Comparison of ENCODE assay signal across 7 mouse cellular contexts in the genomic region with DNA sequence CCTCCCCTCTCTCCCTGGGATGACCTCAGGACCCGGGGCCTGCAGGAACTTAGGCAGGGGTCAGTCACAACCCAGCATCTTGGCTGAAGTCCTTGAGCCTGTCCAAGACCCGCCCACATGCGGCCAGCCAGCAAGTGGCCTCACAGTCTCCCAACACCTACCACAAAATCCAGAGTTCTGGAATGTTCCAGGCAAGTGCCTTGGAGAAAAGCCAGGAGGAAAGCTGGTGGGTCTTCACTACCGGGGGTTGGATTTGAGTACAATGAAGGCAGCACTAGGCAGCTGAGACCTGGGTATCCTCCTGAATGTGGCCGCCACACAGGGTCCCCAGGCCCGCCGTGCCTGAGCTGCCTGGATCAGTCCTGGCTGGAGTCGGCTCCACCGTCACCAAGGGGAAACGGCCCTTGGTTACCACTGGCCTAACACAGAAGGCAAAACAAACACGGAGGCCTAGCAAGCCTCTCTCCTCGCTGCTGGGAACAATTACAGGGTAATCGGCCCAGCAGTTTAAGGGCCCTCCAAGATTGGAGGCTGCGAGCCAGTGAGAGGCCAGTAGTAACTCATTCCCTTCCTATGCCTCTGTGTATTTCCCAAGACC. TPM values are rescaled to one million over a fixed set of nuclear protein-coding genes. Genes with fewer than 3 reads are reported as not detected.
DNase-seq lines count a peak whose midpoint lies in the region; ATAC-seq and TF ChIP-seq lines count a peak whose summit lies in the region.

No protein-coding gene starts in this region.

- 24% methylated on average over 14 of the region's 14 CpGs for WGBS in heart, postnatal 0 days
- WGBS in midbrain, embryonic 14.5 days: 29% methylated on average over 14 of the region's 14 CpGs

- no peaks in the 10 kb centered on the region for H3K27me3 ChIP-seq in heart, postnatal 0 days (ENCODE audit: control insufficient read depth, insufficient read depth, low read length)
- no peaks in the 10 kb centered on the region for H3K27me3 ChIP-seq in midbrain, embryonic 14.5 days (ENCODE audit: control insufficient read depth, insufficient read depth, low read length)

- peaks cover 15% of the 10 kb centered on the region for H3K4me1 ChIP-seq in heart, postnatal 0 days (ENCODE audit: control insufficient read depth, insufficient read depth)
- H3K4me1 ChIP-seq in midbrain, embryonic 14.5 days (ENCODE audit: control insufficient read depth, insufficient read depth, low read length): no peaks in the 10 kb centered on the region

- H3K9me3 ChIP-seq in heart, postnatal 0 days (replicated peaks; ENCODE audit: control insufficient read depth, low read length): 0 out of 2 replicates have a peak, but pooled peaks cover 6% of the 10 kb centered on the region
- H3K9me3 ChIP-seq in midbrain, embryonic 14.5 days (ENCODE audit: control insufficient read depth, low read length): no peaks in the 10 kb centered on the region

- H3K4me2 ChIP-seq in heart, postnatal 0 days (ENCODE audit: low read depth, low read length): no peak overlapping the region
- H3K4me2 ChIP-seq in midbrain, embryonic 14.5 days (ENCODE audit: low read length): no peak overlapping the region

- H3K27ac ChIP-seq in heart, postnatal 0 days (ENCODE audit: low read depth): peak overlapping the region; percentile 70
- H3K27ac ChIP-seq in midbrain, embryonic 14.5 days (replicated peaks; ENCODE audit: low read depth, low read length): peak overlapping the region; percentile 52; the same call in 1 of the 2 replicates

- H3K4me3 ChIP-seq in heart, postnatal 0 days (ENCODE audit: low read depth, low read length): no peak overlapping the region
- no peak overlapping the region for H3K4me3 ChIP-seq in midbrain, embryonic 14.5 days (replicated peaks; ENCODE audit: low read depth, low read length)

- TF ChIP-seq CTCF in brain, embryonic 14.5 days (IDR thresholded peaks at IDR 0.05; ENCODE audit: borderline replicate concordance, extremely low read depth, insufficient read depth, insufficient read length): no peak
- TF ChIP-seq CTCF in heart, postnatal 0 days (IDR thresholded peaks at IDR 0.05; ENCODE audit: low read depth): no peak

- no peaks in the 10 kb centered on the region for H3K36me3 ChIP-seq in heart, postnatal 0 days (replicated peaks; ENCODE audit: control insufficient read depth, insufficient read depth, low read length)
- H3K36me3 ChIP-seq in midbrain, embryonic 14.5 days (ENCODE audit: control insufficient read depth, insufficient read depth, low read length): no peaks in the 10 kb centered on the region

- TF ChIP-seq EP300 in heart, postnatal 0 days (IDR thresholded peaks at IDR 0.05; ENCODE audit: low read depth): no peak

- ATAC-seq in heart, postnatal 0 days (ENCODE audit: insufficient read depth, low read depth): peak; percentile 77
- ATAC-seq in midbrain, embryonic 14.5 days (ENCODE audit: low FRiP score, low TSS enrichment): no peak
- ATAC-seq in megakaryocyte-erythroid progenitor cell, adult 5-6 weeks (replicated peaks; ENCODE audit: low FRiP score, low TSS enrichment, poor library complexity, severe bottlenecking): no peak

- peak; percentile 62 for DNase-seq in brain, embryonic 14.5 days (ENCODE audit: low read depth)
- peak; percentile 71 for DNase-seq in fibroblast of lung, adult 2 months (ENCODE audit: low read depth)
- peak; percentile 64 for DNase-seq in heart, postnatal 0 days (ENCODE audit: low spot score)
- peak; percentile 64 for DNase-seq in kidney, postnatal 10 days
- DNase-seq in midbrain, embryonic 14.5 days: peak; percentile 31
- no peak for DNase-seq in frontal cortex, postnatal 36 days (ENCODE audit: low spot score in 2 of 2)

- no peak for TF ChIP-seq POLR2A in brain, embryonic 14.5 days (IDR thresholded peaks at IDR 0.05; ENCODE audit: borderline replicate concordance, extremely low read depth, insufficient read depth, insufficient read length, poor library complexity, severe bottlenecking)

- no peak overlapping the region for H3K9ac ChIP-seq in heart, postnatal 0 days (replicated peaks; ENCODE audit: low read depth, low read length)
- H3K9ac ChIP-seq in midbrain, embryonic 14.5 days (replicated peaks; ENCODE audit: low read length): no peak overlapping the region

RNA-seq across cellular contexts. Expression of gene Spsb1, which starts 32.6 kb away (rescaled TPM):
- 5.2 and 6.4 TPM in 2 replicates for polyA plus RNA-seq in brain, embryonic 14.5 days (2012; rRNA removed)
- total RNA-seq in heart, postnatal 0 days (2014; rRNA removed; ENCODE audit: low replicate concordance): 13.2 and 19.3 TPM in 2 replicates
- polyA plus RNA-seq in heart, postnatal 0 days (2015; fragmentation: Nextera tagmentation; extraction: Ambion mirVana): 14.4 and 15.2 TPM in 2 replicates
- polyA plus RNA-seq in midbrain, embryonic 14.5 days (2014; fragmentation: Nextera tagmentation; extraction: Ambion mirVana): 3.3 and 4.2 TPM in 2 replicates
- total RNA-seq in megakaryocyte-erythroid progenitor cell, adult 5-6 weeks (2014; fragmentation: Nextera tagmentation): 0.35 TPM in 1 of 2 replicates, not detected in the other
- not detected in 2 replicates for total RNA-seq in megakaryocyte-erythroid progenitor cell, adult 5-6 weeks (2017)

Comparison
In these comparisons a context has a peak if more than half of its experiments do, and no peak if none do; other contexts are left out.
1. DNase-seq: peak in brain, embryonic 14.5 days (single experiment), fibroblast of lung, adult 2 months (single experiment), heart, postnatal 0 days (single experiment), kidney, postnatal 10 days (single experiment) and midbrain, embryonic 14.5 days (single experiment); none in frontal cortex, postnatal 36 days (0 of 2).